Mouse (Mus musculus): ENCODE results near the gene Angptl7. TPM values are rescaled to one million over a fixed set of nuclear protein-coding genes. Genes with fewer than 3 reads are reported as not detected.

Angptl7 gene
- polyA plus RNA-seq, 1 experiment, result 0.01 TPM

- TF ChIP-seq REST (IDR thresholded peaks at IDR 0.05; ENCODE audit: insufficient read depth, insufficient read length), result no peak
- TF ChIP-seq MYOG (IDR thresholded peaks at IDR 0.05; ENCODE audit: control insufficient read depth in 1 of 3, insufficient read depth in 1 of 3, insufficient read length in 2 of 3, low read depth in 2 of 3), result no peak
- TF ChIP-seq TCF3 (IDR thresholded peaks at IDR 0.05; ENCODE audit: insufficient read length, low read depth), result no peak
- no peak for TF ChIP-seq SRF (IDR thresholded peaks at IDR 0.05; ENCODE audit: control insufficient read depth, insufficient read length, low read depth)
- no peak for TF ChIP-seq POLR2AphosphoS2 (IDR thresholded peaks at IDR 0.05; ENCODE audit: insufficient read length, low read depth)
- TF ChIP-seq TCF12 (IDR thresholded peaks at IDR 0.05; ENCODE audit: insufficient read depth, poor library complexity, severe bottlenecking), result no peak
- TF ChIP-seq USF1 (IDR thresholded peaks at IDR 0.05; ENCODE audit: low read depth), result no peak
- TF ChIP-seq MAX (IDR thresholded peaks at IDR 0.05; ENCODE audit: low read depth), result no peak
- no peaks in the 10 kb centered on the region for H3K36me3 ChIP-seq (ENCODE audit: control insufficient read depth, insufficient read depth)
These were observed 8.8 kb downstream of the Angptl7 start for GRCm38 (mm10) chr4:148491448-148491847.

GRCm38 (mm10) chr4:148490502-148490901, 9.8 kb downstream of the Angptl7 start:
- TF ChIP-seq MYOG (IDR thresholded peaks at IDR 0.05; ENCODE audit: control insufficient read depth in 1 of 3, insufficient read depth in 1 of 3, insufficient read length in 2 of 3, low read depth in 2 of 3) (no peak), MAX (IDR thresholded peaks at IDR 0.05; ENCODE audit: low read depth) (no peak), USF1 (IDR thresholded peaks at IDR 0.05; ENCODE audit: low read depth) (no peak), E2F4 (IDR thresholded peaks at IDR 0.05; ENCODE audit: insufficient read depth) (no peak), SRF (IDR thresholded peaks at IDR 0.05; ENCODE audit: control insufficient read depth, insufficient read length, low read depth) (no peak), CEBPB (IDR thresholded peaks at IDR 0.05; ENCODE audit: insufficient read depth, poor library complexity, severe bottlenecking) (no peak), POLR2AphosphoS2 (IDR thresholded peaks at IDR 0.05; ENCODE audit: insufficient read length, low read depth) (no peak), TCF3 (IDR thresholded peaks at IDR 0.05; ENCODE audit: insufficient read length, low read depth) (no peak)
- Histone ChIP-seq H3ac (ENCODE audit: control insufficient read depth, insufficient read length) (no peak overlapping the region), H3K4me3 (no peak overlapping the region), H3K79me2 (ENCODE audit: control insufficient read depth, insufficient read depth) (no peaks in the 10 kb centered on the region), H3K36me3 (ENCODE audit: control insufficient read depth, insufficient read depth) (peaks cover 5% of the 10 kb centered on the region), H3K27me3 (ENCODE audit: control insufficient read depth, insufficient read depth, insufficient read length) (no peaks in the 10 kb centered on the region), H3K4me2 (ENCODE audit: low read depth) (no peak overlapping the region)

More at GRCm38 (mm10) chr4:148491448-148491847, 8.8 kb downstream of the Angptl7 start:
- no peak overlapping the region for H3ac ChIP-seq (ENCODE audit: control insufficient read depth, insufficient read length)
- H3K27me3 ChIP-seq (ENCODE audit: control insufficient read depth, insufficient read depth, insufficient read length), result no peaks in the 10 kb centered on the region
- no peak overlapping the region for H3K4me2 ChIP-seq (ENCODE audit: low read depth)
- no peaks in the 10 kb centered on the region for H3K79me2 ChIP-seq (ENCODE audit: control insufficient read depth, insufficient read depth)
- no peak overlapping the region for H3K4me3 ChIP-seq

GRCm38 (mm10) chr4:148487841-148488240, 12.4 kb downstream of the Angptl7 start:
- no peaks in the 10 kb centered on the region for H3K79me2 ChIP-seq (ENCODE audit: control insufficient read depth, insufficient read depth)
- H3K4me2 ChIP-seq (ENCODE audit: low read depth), result no peak overlapping the region
- peaks cover 18% of the 10 kb centered on the region for H3K36me3 ChIP-seq (ENCODE audit: control insufficient read depth, insufficient read depth)
- H3K4me3 ChIP-seq, result no peak overlapping the region
- H3K27me3 ChIP-seq (ENCODE audit: control insufficient read depth, insufficient read depth, insufficient read length), result no peaks in the 10 kb centered on the region
- H3ac ChIP-seq (ENCODE audit: control insufficient read depth, insufficient read length), result no peak overlapping the region
- TF ChIP-seq TCF3 (IDR thresholded peaks at IDR 0.05; ENCODE audit: insufficient read length, low read depth) (no peak), TCF12 (IDR thresholded peaks at IDR 0.05; ENCODE audit: insufficient read depth, poor library complexity, severe bottlenecking) (no peak), POLR2A (IDR thresholded peaks at IDR 0.05; ENCODE audit: insufficient read length, low read depth) (no peak), MYOD1 (IDR thresholded peaks at IDR 0.05; ENCODE audit: control insufficient read depth in 1 of 3, insufficient read length in 2 of 3, low read depth in 2 of 3) (no peak), POLR2AphosphoS2 (IDR thresholded peaks at IDR 0.05; ENCODE audit: insufficient read length, low read depth) (no peak), SRF (IDR thresholded peaks at IDR 0.05; ENCODE audit: control insufficient read depth, insufficient read length, low read depth) (no peak), E2F4 (IDR thresholded peaks at IDR 0.05; ENCODE audit: insufficient read depth) (no peak), USF1 (IDR thresholded peaks at IDR 0.05; ENCODE audit: low read depth) (no peak), REST (IDR thresholded peaks at IDR 0.05; ENCODE audit: insufficient read depth, insufficient read length) (no peak), MYOG (IDR thresholded peaks at IDR 0.05; ENCODE audit: control insufficient read depth in 1 of 3, insufficient read depth in 1 of 3, insufficient read length in 2 of 3, low read depth in 2 of 3) (no peak), CEBPB (IDR thresholded peaks at IDR 0.05; ENCODE audit: insufficient read depth, poor library complexity, severe bottlenecking) (no peak), MAX (IDR thresholded peaks at IDR 0.05; ENCODE audit: low read depth) (no peak)

GRCm38 (mm10) chr4:148484511-148484910, 15.7 kb downstream of the Angptl7 start:
- no peaks in the 10 kb centered on the region for H3K27me3 ChIP-seq (ENCODE audit: control insufficient read depth, insufficient read depth, insufficient read length)
- H3K79me2 ChIP-seq (ENCODE audit: control insufficient read depth, insufficient read depth), result no peaks in the 10 kb centered on the region
- no peak for TF ChIP-seq SRF (IDR thresholded peaks at IDR 0.05; ENCODE audit: control insufficient read depth, insufficient read length, low read depth)
- no peak for TF ChIP-seq POLR2A (IDR thresholded peaks at IDR 0.05; ENCODE audit: insufficient read length, low read depth)
- TF ChIP-seq POLR2AphosphoS2 (IDR thresholded peaks at IDR 0.05; ENCODE audit: insufficient read length, low read depth), result no peak
- no peak for TF ChIP-seq MYOD1 (IDR thresholded peaks at IDR 0.05; ENCODE audit: control insufficient read depth in 1 of 3, insufficient read length in 2 of 3, low read depth in 2 of 3)
- H3K36me3 ChIP-seq (ENCODE audit: control insufficient read depth, insufficient read depth), result peaks cover 34% of the 10 kb centered on the region
- no peak overlapping the region for H3K4me3 ChIP-seq
- H3ac ChIP-seq (ENCODE audit: control insufficient read depth, insufficient read length), result no peak overlapping the region
- H3K4me2 ChIP-seq (ENCODE audit: low read depth), result no peak overlapping the region

GRCm38 (mm10) chr4:148481557-148482168, 18.6 kb downstream of the Angptl7 start:
- H3ac ChIP-seq (ENCODE audit: control insufficient read depth, insufficient read length), result no peak overlapping the region
- no peak overlapping the region for H3K4me2 ChIP-seq (ENCODE audit: low read depth)
- no peaks in the 10 kb centered on the region for H3K27me3 ChIP-seq (ENCODE audit: control insufficient read depth, insufficient read depth, insufficient read length)
- H3K36me3 ChIP-seq (ENCODE audit: control insufficient read depth, insufficient read depth), result peaks cover 51% of the 10 kb centered on the region
- H3K79me2 ChIP-seq (ENCODE audit: control insufficient read depth, insufficient read depth), result no peaks in the 10 kb centered on the region
- no peak overlapping the region for H3K4me3 ChIP-seq
- TF ChIP-seq TCF3 (IDR thresholded peaks at IDR 0.05; ENCODE audit: insufficient read length, low read depth) (no peak), REST (IDR thresholded peaks at IDR 0.05; ENCODE audit: insufficient read depth, insufficient read length) (no peak), SRF (IDR thresholded peaks at IDR 0.05; ENCODE audit: control insufficient read depth, insufficient read length, low read depth) (no peak)

Measured in myocyte (in vitro differentiated cells).